ENCODE assay signal across 8 mouse cellular contexts in genomic region chr10:44528291-44529082, GRCm38 (mm10). TPM values are rescaled to one million over a fixed set of nuclear protein-coding genes. Genes with fewer than 3 reads are reported as not detected.
A peak's percentile ranks its signal among the peaks of the same experiment; 100 is the strongest.
DNase-seq lines count a peak whose midpoint lies in the region; ATAC-seq and TF ChIP-seq lines count a peak whose summit lies in the region.

TSS of gene Prdm1 (minus strand) at chr10:44528501.

- no peak for TF ChIP-seq POLR2A in heart, adult 2 months (IDR thresholded peaks at IDR 0.05; ENCODE audit: insufficient read depth, low read depth, low read length)
- TF ChIP-seq POLR2A in olfactory bulb, adult 2 months (IDR thresholded peaks at IDR 0.05; ENCODE audit: insufficient read depth, low read depth, low read length) = no peak

- peak within 1 kb of the TSS; percentile 95 for H3K4me2 ChIP-seq in forebrain, embryonic 15.5 days (replicated peaks)
- H3K4me2 ChIP-seq in limb, embryonic 13.5 days (replicated peaks) = peak within 1 kb of the TSS; percentile 83

- H3K36me3 ChIP-seq in heart, adult 2 months (ENCODE audit: control insufficient read depth, insufficient read depth, low read length) = no peaks in the 10 kb centered on the region
- H3K36me3 ChIP-seq in E14TG2a.4 (ENCODE audit: insufficient read depth, low read length) = no peaks in the 10 kb centered on the region
- no peaks in the 10 kb centered on the region for H3K36me3 ChIP-seq in forebrain, embryonic 15.5 days
- H3K36me3 ChIP-seq in limb, embryonic 13.5 days = no peaks in the 10 kb centered on the region

- peak; percentile 5 to 32 for DNase-seq in heart, adult 2 months
- DNase-seq in heart, postnatal 4 days = no peak
- DNase-seq in layer of hippocampus, adult 18-20 months (ENCODE audit: low spot score in 2 of 2) = no peak
- DNase-seq in urinary bladder, postnatal 25 days (ENCODE audit: low spot score) = no peak

- H3K9me3 ChIP-seq in E14TG2a.4 (ENCODE audit: low read length) = no peaks in the 10 kb centered on the region
- H3K9me3 ChIP-seq in forebrain, embryonic 15.5 days = no peaks in the 10 kb centered on the region
- H3K9me3 ChIP-seq in limb, embryonic 13.5 days = no peaks in the 10 kb centered on the region

- peak; percentile 2; the same call in 1 of the 2 replicates for ATAC-seq in forebrain, embryonic 15.5 days (replicated peaks)
- no peak for ATAC-seq in limb, embryonic 13.5 days (ENCODE audit: low FRiP score, low read depth)

- intact Hi-C loops in heart, adult 2 months (cut with DNase I) = loop anchor here (1.0 to 10.0 kb wide), 3 partner anchors 69 to 536 kb away; partner anchors contain the start of gene Prep

- no peaks in the 10 kb centered on the region for H3K79me2 ChIP-seq in heart, adult 2 months (replicated peaks; ENCODE audit: control insufficient read depth, insufficient read depth, low read length)

- no peak for TF ChIP-seq CTCF in heart, adult 2 months (IDR thresholded peaks at IDR 0.05)
- TF ChIP-seq CTCF in E14TG2a.4 (conservative IDR thresholded peaks at IDR 0.05; ENCODE audit: low read length) = no peak
- TF ChIP-seq CTCF in olfactory bulb, adult 2 months (IDR thresholded peaks at IDR 0.05; ENCODE audit: insufficient read depth, low read depth, low read length) = no peak

- H3K27ac ChIP-seq in heart, adult 2 months = peak within 1 kb of the TSS; percentile 35; the same call in 1 of the 2 replicates
- no peak within 1 kb of the TSS for H3K27ac ChIP-seq in forebrain, embryonic 15.5 days (replicated peaks)
- H3K27ac ChIP-seq in limb, embryonic 13.5 days = no peak within 1 kb of the TSS
- H3K27ac ChIP-seq in olfactory bulb, adult 2 months (ENCODE audit: insufficient read depth, low read depth, low read length) = no peak within 1 kb of the TSS

- H3K27me3 ChIP-seq in heart, adult 2 months (ENCODE audit: control insufficient read depth, insufficient read depth, low read length) = peaks cover 9% of the 10 kb centered on the region
- peaks cover 42% of the 10 kb centered on the region for H3K27me3 ChIP-seq in E14TG2a.4 (ENCODE audit: insufficient read depth, low read length)
- peaks cover 75% of the 10 kb centered on the region for H3K27me3 ChIP-seq in forebrain, embryonic 15.5 days
- peaks cover 46% of the 10 kb centered on the region for H3K27me3 ChIP-seq in limb, embryonic 13.5 days

- H3K4me3 ChIP-seq in heart, adult 2 months = peak within 1 kb of the TSS; percentile 71
- peak within 1 kb of the TSS; percentile 82 for H3K4me3 ChIP-seq in E14TG2a.4 (replicated peaks; ENCODE audit: low read length)
- H3K4me3 ChIP-seq in forebrain, embryonic 15.5 days = peak within 1 kb of the TSS; percentile 55
- H3K4me3 ChIP-seq in limb, embryonic 13.5 days = peak within 1 kb of the TSS; percentile 55
- peak within 1 kb of the TSS; percentile 49 for H3K4me3 ChIP-seq in olfactory bulb, adult 2 months (ENCODE audit: insufficient read depth, low read depth, low read length)

- peak within 1 kb of the TSS; percentile 69 for H3K9ac ChIP-seq in heart, adult 2 months (ENCODE audit: low read depth, low read length)
- peak within 1 kb of the TSS; percentile 20 for H3K9ac ChIP-seq in forebrain, embryonic 15.5 days (replicated peaks)
- peak within 1 kb of the TSS; percentile 51 for H3K9ac ChIP-seq in limb, embryonic 13.5 days

- WGBS in heart, adult 2 months = 22% methylated on average over 25 of the region's 25 CpGs
- 1% methylated on average over 25 of the region's 25 CpGs for WGBS in forebrain, embryonic 15.5 days
- 6% methylated on average over 25 of the region's 25 CpGs for WGBS in limb, embryonic 13.5 days
- 9% methylated on average over 25 of the region's 25 CpGs for WGBS in olfactory bulb, adult 2 months

- H3K4me1 ChIP-seq in heart, adult 2 months (ENCODE audit: control insufficient read depth, insufficient read depth, low read length) = peaks cover 1% of the 10 kb centered on the region; the same call in 1 of the 2 replicates
- peaks cover 39% of the 10 kb centered on the region for H3K4me1 ChIP-seq in E14TG2a.4 (replicated peaks; ENCODE audit: low read depth, low read length)
- H3K4me1 ChIP-seq in forebrain, embryonic 15.5 days = peaks cover 20% of the 10 kb centered on the region
- peaks cover 22% of the 10 kb centered on the region for H3K4me1 ChIP-seq in limb, embryonic 13.5 days
- H3K4me1 ChIP-seq in olfactory bulb, adult 2 months (ENCODE audit: control insufficient read depth, insufficient read depth, low read length) = peaks cover 15% of the 10 kb centered on the region

- TF ChIP-seq EP300 in heart, adult 2 months (IDR thresholded peaks at IDR 0.05; ENCODE audit: insufficient read depth, low read depth, low read length) = no peak

RNA-seq across cellular contexts. Expression of gene Prdm1, which starts in this region (rescaled TPM):
- total RNA-seq in heart, adult 2 months (2021) = under 1 TPM; 0.89 to 0.97 TPM
- 1.6 and 2.6 TPM in 2 replicates for polyA plus RNA-seq in heart, adult 2 months (2012; rRNA removed)
- total RNA-seq in heart, postnatal 4 days (2021) = 1 to 10 TPM; 2.4 to 2.5 TPM
- polyA plus RNA-seq in forebrain, embryonic 15.5 days (2015; fragmentation: Nextera tagmentation; extraction: Ambion mirVana) = 0.45 and 0.47 TPM in 2 replicates
- polyA plus RNA-seq in limb, embryonic 13.5 days (2015; fragmentation: Nextera tagmentation; extraction: Ambion mirVana) = 3.2 and 4.3 TPM in 2 replicates
- polyA plus RNA-seq in olfactory bulb, adult 2 months (2012; ENCODE audit: insufficient read depth, insufficient read length, low replicate concordance, missing spikeins) = not detected in 2 replicates
- under 1 TPM; 0.47 to 0.61 TPM for total RNA-seq in layer of hippocampus, adult 18-20 months (2021)

Comparison
In these comparisons a context has a peak if more than half of its experiments do, and no peak if none do; other contexts are left out.
1. DNase-seq: peak in heart, adult 2 months (2 of 2); none in heart, postnatal 4 days (single experiment), layer of hippocampus, adult 18-20 months (0 of 2) and urinary bladder, postnatal 25 days (single experiment).
2. Peak in ATAC-seq, H3K4me3 ChIP-seq, H3K9ac ChIP-seq and H3K4me2 ChIP-seq in forebrain, embryonic 15.5 days; RNA of the gene not detected or under 1 TPM.
3. Peak in every context shown above with its lines, with median percentiles within 50 percentile points of each other: H3K4me3 ChIP-seq and H3K9ac ChIP-seq.